Mouse (Mus musculus): Measurements from ENCODE around the gene Oit1. TPM values are rescaled to one million over a fixed set of nuclear protein-coding genes. Genes with fewer than 3 reads are reported as not detected.

Oit1 gene
- polyA plus RNA-seq, 1 experiment from 2014 or later, result 1.3 TPM

GRCm38 (mm10) chr14:8314536-8314935, 64.0 kb downstream of the Oit1 start:
- peaks cover 33% of the 10 kb centered on the region for H3K4me1 ChIP-seq
- H3K4me2 ChIP-seq, result no peak overlapping the region
- ATAC-seq (replicated peaks; ENCODE audit: low FRiP score), result no peak
- H3K9ac ChIP-seq, result no peak overlapping the region
- peaks cover 28% of the 10 kb centered on the region for H3K27me3 ChIP-seq
- H3K9me3 ChIP-seq (replicated peaks), result no peaks in the 10 kb centered on the region
- H3K36me3 ChIP-seq, result no peaks in the 10 kb centered on the region
- H3K4me3 ChIP-seq (replicated peaks), result no peak overlapping the region
- no peak overlapping the region for H3K27ac ChIP-seq
- 36% methylated on average over 3 of the region's 3 CpGs for whole genome bisulfite sequencing

- ATAC-seq (replicated peaks; ENCODE audit: low FRiP score), result no peak
- Histone ChIP-seq H3K4me3 (replicated peaks) (no peak overlapping the region), H3K9ac (no peak overlapping the region), H3K27ac (no peak overlapping the region), H3K4me2 (no peak overlapping the region), H3K4me1 (peaks cover 37% of the 10 kb centered on the region), H3K9me3 (replicated peaks) (no peaks in the 10 kb centered on the region), H3K36me3 (no peaks in the 10 kb centered on the region), H3K27me3 (peaks cover 28% of the 10 kb centered on the region)
- 31% methylated on average over 7 of the region's 7 CpGs for WGBS
These were observed 64.7 kb downstream of the Oit1 start for GRCm38 (mm10) chr14:8313877-8314276.

GRCm38 (mm10) chr14:8309621-8310141, 68.9 kb downstream of the Oit1 start:
- no peak; the same call in 1 of the 2 replicates for ATAC-seq (replicated peaks; ENCODE audit: low FRiP score)
- H3K9me3 ChIP-seq (replicated peaks), result no peaks in the 10 kb centered on the region
- peaks cover 32% of the 10 kb centered on the region for H3K4me1 ChIP-seq
- 22% methylated on average over 9 of the region's 9 CpGs for WGBS
- no peak overlapping the region for H3K27ac ChIP-seq
- H3K4me3 ChIP-seq (replicated peaks), result no peak overlapping the region
- no peak overlapping the region for H3K9ac ChIP-seq
- H3K36me3 ChIP-seq, result no peaks in the 10 kb centered on the region
- no peaks in the 10 kb centered on the region for H3K27me3 ChIP-seq
- H3K4me2 ChIP-seq, result peak overlapping the region; percentile 30

GRCm38 (mm10) chr14:8308650-8309049, 69.9 kb downstream of the Oit1 start:
- 74% methylated on average over 3 of the region's 3 CpGs for WGBS
- no peaks in the 10 kb centered on the region for H3K9me3 ChIP-seq (replicated peaks)
- no peak overlapping the region for H3K4me3 ChIP-seq (replicated peaks)
- no peak overlapping the region for H3K27ac ChIP-seq
- no peak overlapping the region for H3K4me2 ChIP-seq
- H3K4me1 ChIP-seq, result peaks cover 26% of the 10 kb centered on the region
- H3K36me3 ChIP-seq, result no peaks in the 10 kb centered on the region
- ATAC-seq (replicated peaks; ENCODE audit: low FRiP score), result no peak
- no peaks in the 10 kb centered on the region for H3K27me3 ChIP-seq
- no peak overlapping the region for H3K9ac ChIP-seq

GRCm38 (mm10) chr14:8306884-8307283, 71.7 kb downstream of the Oit1 start:
- no peak overlapping the region for H3K4me2 ChIP-seq

GRCm38 (mm10) chr14:8305014-8305413, 73.5 kb downstream of the Oit1 start:
- WGBS, result 44% methylated on average over 3 of the region's 3 CpGs

More at GRCm38 (mm10) chr14:8306884-8307283, 71.7 kb downstream of the Oit1 start:
- no peak overlapping the region for H3K9ac ChIP-seq
- peaks cover 29% of the 10 kb centered on the region for H3K4me1 ChIP-seq
- WGBS, result 61% methylated on average over 6 of the region's 6 CpGs
- ATAC-seq (replicated peaks; ENCODE audit: low FRiP score), result no peak
- no peaks in the 10 kb centered on the region for H3K27me3 ChIP-seq
- H3K27ac ChIP-seq, result no peak overlapping the region
- H3K9me3 ChIP-seq (replicated peaks), result no peaks in the 10 kb centered on the region
- no peaks in the 10 kb centered on the region for H3K36me3 ChIP-seq
- H3K4me3 ChIP-seq (replicated peaks), result no peak overlapping the region

GRCm38 (mm10) chr14:8304082-8304481, 74.5 kb downstream of the Oit1 start:
- no peak for ATAC-seq (replicated peaks; ENCODE audit: low FRiP score)
- H3K27ac ChIP-seq, result no peak overlapping the region
- no peaks in the 10 kb centered on the region for H3K36me3 ChIP-seq
- no peak overlapping the region for H3K4me2 ChIP-seq
- H3K4me1 ChIP-seq, result peaks cover 17% of the 10 kb centered on the region; the same call in 1 of the 2 replicates
- no peak overlapping the region for H3K4me3 ChIP-seq (replicated peaks)
- H3K9me3 ChIP-seq (replicated peaks), result no peaks in the 10 kb centered on the region
- no peaks in the 10 kb centered on the region for H3K27me3 ChIP-seq
- no peak overlapping the region for H3K9ac ChIP-seq

More at GRCm38 (mm10) chr14:8305014-8305413, 73.5 kb downstream of the Oit1 start:
- H3K4me3 ChIP-seq (replicated peaks), result no peak overlapping the region
- no peaks in the 10 kb centered on the region for H3K27me3 ChIP-seq
- H3K36me3 ChIP-seq, result no peaks in the 10 kb centered on the region
- no peak overlapping the region for H3K9ac ChIP-seq
- peaks cover 26% of the 10 kb centered on the region for H3K4me1 ChIP-seq
- H3K9me3 ChIP-seq (replicated peaks), result no peaks in the 10 kb centered on the region
- 0 out of 2 replicates have a peak, but pooled peaks have one; percentile 18 for ATAC-seq (replicated peaks; ENCODE audit: low FRiP score)
- H3K27ac ChIP-seq, result no peak overlapping the region
- H3K4me2 ChIP-seq, result no peak overlapping the region

GRCm38 (mm10) chr14:8302687-8303086, 75.9 kb downstream of the Oit1 start:
- Histone ChIP-seq H3K9me3 (replicated peaks) (no peaks in the 10 kb centered on the region), H3K27ac (no peak overlapping the region), H3K4me3 (replicated peaks) (no peak overlapping the region), H3K4me1 (peaks cover 17% of the 10 kb centered on the region; the same call in 1 of the 2 replicates), H3K9ac (no peak overlapping the region), H3K36me3 (no peaks in the 10 kb centered on the region), H3K4me2 (peak overlapping the region; percentile 27; the same call in 1 of the 2 replicates), H3K27me3 (no peaks in the 10 kb centered on the region)
- ATAC-seq (replicated peaks; ENCODE audit: low FRiP score), result 0 out of 2 replicates have a peak, but pooled peaks have one; percentile 12
- WGBS, result 15% methylated on average over 10 of the region's 10 CpGs

GRCm38 (mm10) chr14:8300281-8300680, 78.3 kb downstream of the Oit1 start:
- no peaks in the 10 kb centered on the region for H3K9me3 ChIP-seq (replicated peaks)
- H3K27me3 ChIP-seq, result no peaks in the 10 kb centered on the region
- H3K36me3 ChIP-seq, result no peaks in the 10 kb centered on the region
- H3K4me1 ChIP-seq, result peaks cover 8% of the 10 kb centered on the region; the same call in 1 of the 2 replicates
- 25% methylated on average over 8 of the region's 8 CpGs for WGBS
- H3K9ac ChIP-seq, result no peak overlapping the region
- H3K4me2 ChIP-seq, result no peak overlapping the region
- H3K4me3 ChIP-seq (replicated peaks), result no peak overlapping the region
- peak; percentile 46; the same call in 1 of the 2 replicates for ATAC-seq (replicated peaks; ENCODE audit: low FRiP score)
- H3K27ac ChIP-seq, result no peak overlapping the region

Other genes starting within 250 kb of the Oit1 start
- gene Pdhb, start 205.7 kb downstream of the Oit1 start, polyA plus RNA-seq (2015; fragmentation: Nextera tagmentation; extraction: Ambion mirVana), result 235 and 241 TPM in 2 replicates
- gene Kctd6, start 164.6 kb downstream of the Oit1 start, polyA plus RNA-seq (2015; fragmentation: Nextera tagmentation; extraction: Ambion mirVana), result 9.0 and 9.3 TPM in 2 replicates
- 0.94 and 1.1 TPM in 2 replicates for gene Acox2, start 119.4 kb downstream of the Oit1 start, polyA plus RNA-seq (2015; fragmentation: Nextera tagmentation; extraction: Ambion mirVana)
- 5.7 and 6.0 TPM in 2 replicates for gene Fam107a, start 60.7 kb downstream of the Oit1 start, polyA plus RNA-seq (2015; fragmentation: Nextera tagmentation; extraction: Ambion mirVana)